Mouse (Mus musculus) urinary bladder, postnatal 14 days (tissue): ENCODE data around the gene Gm20547.

Source experiments
- DNase-seq: peaks from one replicate; pipeline ENCODE4 v3.0.0; 2021; ENCODE audit warnings: low spot score

Gm20547 gene

DNA sequence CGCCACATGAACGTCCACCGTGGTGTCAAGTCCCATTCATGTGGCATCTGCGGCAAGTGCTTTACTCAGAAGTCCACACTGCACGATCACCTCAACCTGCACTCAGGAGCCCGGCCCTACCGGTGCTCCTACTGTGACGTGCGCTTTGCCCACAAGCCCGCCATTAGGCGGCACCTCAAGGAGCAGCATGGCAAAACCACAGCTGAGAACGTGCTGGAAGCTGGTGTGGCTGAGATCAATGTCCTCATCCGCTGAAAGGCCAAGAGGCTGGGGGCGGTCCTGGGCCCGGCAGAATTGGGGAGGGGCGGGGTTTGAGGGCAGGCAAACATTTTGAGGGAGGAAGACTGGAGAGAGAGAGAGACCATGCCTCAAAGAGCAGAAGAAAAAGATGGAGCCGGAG lies 14.5 kb upstream of the Gm20547 start:
- no peak for DNase-seq

DNA sequence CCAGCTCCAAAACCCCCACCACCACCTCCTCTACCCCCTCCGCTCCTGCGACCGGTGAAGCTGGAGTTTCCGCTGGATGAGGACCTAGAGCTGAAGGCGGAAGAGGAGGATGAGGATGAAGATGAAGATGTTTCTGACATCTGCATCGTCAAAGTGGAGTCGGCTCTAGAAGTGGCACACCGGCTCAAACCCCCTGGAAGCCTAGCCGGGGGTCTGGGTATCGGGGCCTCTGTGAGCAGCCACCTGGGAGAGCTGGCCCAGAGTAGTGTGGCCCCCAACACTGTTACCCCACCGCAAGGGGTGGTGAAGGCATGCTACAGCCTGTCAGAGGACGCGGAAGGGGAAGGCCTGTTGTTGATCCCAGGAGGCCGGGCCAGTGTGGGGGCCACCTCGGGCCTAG lies 13.9 kb upstream of the Gm20547 start:
- DNase-seq = no peak

DNA sequence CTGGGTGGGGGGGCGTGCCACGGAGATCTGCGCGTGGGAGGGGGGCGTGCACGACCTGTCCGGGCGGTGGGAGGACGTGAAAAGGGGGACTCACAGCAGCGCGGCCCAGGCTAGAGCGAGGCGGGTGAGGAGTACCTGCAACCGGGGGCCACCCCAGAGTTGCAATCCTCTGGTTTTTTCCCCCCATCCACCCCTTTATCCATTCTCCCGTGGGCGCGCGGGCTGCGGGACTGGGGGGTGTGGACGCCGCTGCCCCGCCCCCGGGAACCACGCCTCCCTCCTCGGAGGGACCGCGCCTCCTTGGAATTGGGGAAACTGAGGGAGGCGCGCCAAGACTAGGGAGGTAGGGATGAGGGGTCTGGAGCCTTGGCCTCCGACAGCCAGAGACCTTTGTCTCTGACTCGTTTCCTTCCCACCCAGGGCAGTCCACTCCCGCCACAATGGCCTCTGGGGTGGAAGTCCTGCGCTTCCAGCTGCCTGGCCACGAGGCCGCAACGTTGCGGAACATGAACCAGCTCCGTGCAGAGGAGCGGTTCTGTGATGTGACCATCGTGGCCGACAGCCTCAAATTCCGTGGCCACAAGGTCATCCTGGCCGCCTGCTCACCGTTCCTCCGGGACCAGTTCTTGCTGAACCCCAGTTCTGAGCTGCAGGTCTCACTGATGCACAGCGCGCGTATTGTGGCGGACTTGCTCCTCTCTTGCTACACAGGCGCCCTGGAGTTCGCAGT lies 13.1 kb upstream of the Gm20547 start:
- DNase-seq = peak; percentile 62

DNA sequence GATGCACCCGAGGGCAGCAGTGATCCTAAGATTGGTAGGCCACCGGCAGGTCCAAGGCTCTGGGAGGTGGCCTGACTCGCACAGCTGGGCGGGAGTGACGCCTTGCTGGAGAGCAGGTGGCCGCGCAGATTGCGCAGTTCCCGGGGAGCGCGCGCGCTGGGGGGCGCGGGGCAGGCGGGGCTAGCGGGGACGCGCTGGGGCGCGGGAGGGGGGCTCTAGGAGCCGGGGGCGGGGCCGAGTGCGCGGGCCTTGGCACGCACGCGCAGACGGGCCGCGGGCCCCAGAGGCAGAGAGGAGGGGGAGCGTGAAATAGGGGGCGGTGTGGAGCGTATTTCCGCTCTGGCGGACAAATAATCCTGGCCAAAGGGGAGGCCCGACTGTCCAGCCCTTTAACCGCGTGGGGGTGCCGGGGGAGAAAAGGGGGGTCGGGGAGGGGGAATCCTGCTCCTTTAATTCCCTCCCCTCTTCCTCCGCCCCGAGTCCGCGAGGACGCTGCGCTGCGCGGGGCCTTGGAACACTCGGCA lies 12.3 kb upstream of the Gm20547 start:
- DNase-seq = peak; percentile 95

DNA sequence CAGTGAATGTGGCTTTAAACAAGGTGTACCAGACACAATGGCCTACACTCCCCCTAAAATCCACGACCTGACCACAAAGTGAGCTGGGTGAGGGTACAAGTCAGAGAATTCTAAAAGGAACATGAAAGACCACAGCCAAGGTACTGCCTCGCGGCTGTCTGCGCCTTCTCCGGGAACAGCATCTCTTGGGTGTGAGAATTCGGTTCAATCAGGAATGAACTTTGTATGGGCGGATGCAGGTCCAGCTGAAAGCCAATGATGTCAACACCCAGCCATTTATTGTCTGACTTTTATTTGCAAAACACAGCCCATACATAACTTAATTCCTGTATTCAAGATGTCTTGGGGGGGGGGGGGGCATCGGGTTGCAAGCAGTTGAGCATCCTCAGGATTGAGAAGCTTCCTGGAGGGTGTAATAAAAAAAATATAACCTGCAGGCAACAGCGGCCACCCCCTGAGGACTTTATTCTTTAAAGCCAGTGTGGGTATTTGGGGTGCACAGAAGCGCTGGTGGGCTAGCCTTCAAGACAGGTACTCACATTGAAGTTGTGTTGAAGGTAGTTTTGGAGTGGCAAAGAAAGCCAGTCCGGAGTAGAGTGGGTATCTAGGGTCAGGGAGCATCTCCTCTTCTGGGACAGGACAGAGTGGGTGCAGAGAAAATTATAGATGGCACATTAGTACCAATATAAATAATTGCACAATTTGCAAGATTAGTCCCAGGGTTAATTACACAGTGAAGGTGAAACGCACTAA lies 11.4 kb upstream of the Gm20547 start:
- no peak for DNase-seq

DNA sequence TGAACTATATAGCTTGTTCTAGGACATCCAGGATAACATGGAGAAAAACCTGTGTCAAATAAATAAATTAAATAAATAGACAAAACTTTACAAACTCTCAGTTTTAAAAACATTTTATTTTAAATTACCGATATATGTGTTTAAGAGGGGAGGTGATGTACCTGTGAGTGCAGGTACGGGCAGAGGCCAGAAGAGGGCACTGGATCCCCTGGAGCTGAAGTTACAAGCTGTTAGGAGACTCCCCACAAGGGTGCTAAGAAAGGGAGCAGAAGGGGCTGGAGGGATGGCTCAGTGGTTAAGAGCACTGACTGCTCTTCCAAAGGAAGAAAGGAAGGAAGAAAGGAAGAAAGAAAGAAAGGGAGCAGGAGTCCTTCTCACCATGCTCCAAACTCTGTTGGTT lies 9.5 kb upstream of the Gm20547 start:
- DNase-seq = no peak

DNA sequence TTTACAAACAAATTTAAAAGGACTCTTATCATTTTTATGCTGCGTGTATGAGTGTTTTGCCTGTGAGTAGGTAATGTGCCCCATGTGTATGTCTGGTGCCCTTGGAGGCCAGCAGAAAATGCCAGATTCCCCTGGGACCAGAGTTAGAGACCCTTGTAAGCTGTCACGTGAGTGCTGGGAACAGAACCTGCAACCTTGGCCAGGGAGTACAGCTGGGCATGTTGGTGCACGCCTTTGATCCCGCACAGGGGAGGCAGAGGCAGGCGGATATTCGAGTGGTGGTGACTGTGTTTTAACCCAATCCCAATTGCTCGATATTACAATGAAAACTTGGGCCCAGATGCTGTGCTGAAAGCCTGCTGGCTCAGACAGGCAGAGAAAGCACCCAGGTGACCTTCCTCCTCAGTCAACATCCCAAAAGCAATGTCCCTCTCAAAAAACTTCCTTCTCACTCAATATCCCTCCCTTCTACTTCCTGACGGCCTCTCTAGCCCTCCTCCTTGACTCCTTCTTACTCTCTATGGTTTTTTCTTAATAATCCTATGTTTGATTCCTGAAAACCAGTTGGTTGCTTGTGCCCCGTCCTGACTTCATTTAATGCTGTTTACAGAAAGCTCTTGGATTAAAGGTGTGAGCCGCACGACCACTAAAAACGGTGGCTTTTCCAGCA lies 8.4 kb upstream of the Gm20547 start:
- no peak for DNase-seq

DNA sequence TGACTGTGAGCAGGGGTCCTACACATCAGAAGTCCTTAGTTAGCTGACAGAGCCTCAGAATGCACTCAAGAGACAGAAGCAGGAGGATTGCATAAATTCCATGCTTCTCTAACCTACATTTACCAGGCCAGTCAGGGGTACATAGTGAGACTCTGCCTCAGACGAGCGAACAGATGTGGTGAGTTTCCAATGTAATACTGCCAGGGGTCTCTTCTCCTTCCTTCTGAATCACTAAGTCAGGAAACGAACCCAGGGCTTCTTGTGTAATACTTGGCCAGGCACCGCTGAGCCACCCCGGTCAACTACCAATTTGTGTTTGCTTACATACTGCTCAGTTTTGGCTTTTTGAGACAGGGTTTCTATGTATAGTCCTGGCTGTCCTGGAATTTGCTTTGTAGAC lies 6.1 kb upstream of the Gm20547 start:
- no peak for DNase-seq

DNA sequence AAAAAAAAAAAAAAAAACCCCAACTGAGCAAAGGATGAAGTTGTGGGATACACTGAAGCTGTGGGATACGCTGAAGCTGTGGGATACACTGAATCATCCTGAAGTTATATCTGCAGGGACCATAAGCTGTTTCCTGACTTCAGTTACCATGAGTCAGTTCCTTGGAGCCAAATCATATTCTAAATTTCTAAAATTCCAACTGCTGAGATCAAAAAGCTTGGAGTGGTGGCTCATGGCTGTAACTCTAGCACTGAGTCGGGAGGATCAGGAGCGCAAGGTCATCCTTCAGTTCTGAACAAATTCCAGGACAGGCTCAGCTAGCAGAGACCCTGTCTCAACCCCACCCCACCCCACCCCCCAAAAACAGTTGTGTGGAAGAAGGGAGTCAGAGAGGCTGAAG lies 3.8 kb upstream of the Gm20547 start:
- no peak for DNase-seq

DNA sequence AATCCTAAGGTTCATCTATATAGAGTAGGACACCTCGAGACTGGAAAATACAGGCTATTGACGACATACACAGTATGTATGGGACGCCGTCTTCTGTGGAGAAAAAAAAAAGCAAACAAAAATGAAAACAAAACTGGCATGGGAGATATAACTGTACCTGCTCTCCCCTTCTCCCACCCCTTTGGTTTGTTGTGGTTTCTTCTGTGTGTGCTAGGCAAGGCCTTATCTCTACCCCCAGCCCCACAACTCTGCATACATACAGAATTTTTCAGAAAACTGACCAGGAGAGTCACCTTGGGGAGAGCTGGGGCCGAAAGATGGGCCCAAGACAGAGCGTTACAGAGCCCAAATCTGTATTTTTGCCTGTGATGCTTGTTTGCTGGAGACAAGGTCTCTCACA lies 2.9 kb upstream of the Gm20547 start:
- no peak for DNase-seq

DNA sequence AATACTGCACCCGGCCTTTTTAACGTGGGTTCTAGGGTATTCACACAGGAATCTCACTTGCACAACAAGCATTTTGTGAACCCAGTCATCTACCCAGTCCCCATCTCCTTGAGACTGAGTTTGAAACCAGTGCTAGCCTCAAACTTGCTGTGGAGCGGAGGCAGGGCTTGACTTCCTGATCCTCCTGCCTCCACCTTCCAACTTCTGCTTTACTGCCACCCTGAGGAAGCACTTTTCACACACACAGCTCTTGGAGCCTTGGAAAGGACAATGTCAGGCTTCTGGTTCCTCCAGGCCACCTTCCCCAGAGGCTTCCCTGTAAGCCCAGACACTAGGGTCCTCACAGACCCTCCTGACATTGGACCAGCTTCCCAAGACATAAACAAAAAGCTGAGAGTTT lies 1.5 kb upstream of the Gm20547 start:
- DNase-seq = no peak

DNA sequence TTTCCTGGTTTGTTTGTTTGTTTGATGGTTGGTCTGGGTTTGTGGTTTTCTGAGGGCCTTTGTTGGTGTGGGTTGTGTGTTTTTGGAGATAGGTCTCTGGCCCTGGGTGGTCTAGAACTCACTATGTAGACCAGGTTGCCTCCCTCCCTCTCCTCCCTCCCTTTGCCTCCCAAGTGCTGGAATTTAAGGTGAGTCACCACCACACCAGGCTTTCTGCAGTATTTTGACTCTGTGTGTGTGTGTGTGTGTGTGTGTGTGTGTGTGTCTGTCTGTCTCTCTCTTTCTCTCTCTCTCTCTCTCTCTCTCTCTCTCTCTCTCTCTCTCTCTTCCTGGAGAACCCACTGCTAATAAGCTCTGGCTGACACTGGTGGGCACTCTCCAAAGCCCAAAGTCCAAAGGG lies 676 bp downstream of the Gm20547 start:
- no peak for DNase-seq

DNA sequence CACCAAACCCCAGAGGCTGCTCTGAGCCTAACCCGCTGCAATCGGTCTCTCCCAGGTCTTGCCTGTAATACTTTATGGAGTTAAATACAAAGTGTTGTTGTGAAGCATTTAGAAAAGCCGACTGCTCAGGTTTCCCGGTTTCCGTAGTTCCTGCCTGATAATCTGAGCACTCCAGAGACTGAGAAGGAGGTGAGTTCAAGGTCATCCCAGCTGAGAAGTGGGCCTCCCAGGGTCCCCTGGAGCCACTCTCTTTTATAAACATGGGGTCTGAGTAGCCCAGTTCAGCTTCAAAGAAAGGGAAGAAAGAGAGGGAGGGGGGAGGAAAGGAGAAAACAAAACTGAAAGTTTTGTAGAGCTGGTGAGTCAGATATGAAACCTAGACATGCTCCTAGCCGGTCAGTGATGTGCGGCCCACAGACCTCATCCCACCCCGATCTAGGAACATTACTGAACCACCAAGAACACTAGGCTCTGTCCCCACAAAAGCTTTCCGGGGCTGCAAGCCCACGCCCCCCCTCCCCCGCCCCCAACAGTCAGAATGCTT lies 2.4 kb downstream of the Gm20547 start, which contains the start of gene Zbtb12:
Gene Zbtb12, plus strand, starts transcription at position 148 of the 544 bp plus-strand sequence.
- no peak for DNase-seq

DNA sequence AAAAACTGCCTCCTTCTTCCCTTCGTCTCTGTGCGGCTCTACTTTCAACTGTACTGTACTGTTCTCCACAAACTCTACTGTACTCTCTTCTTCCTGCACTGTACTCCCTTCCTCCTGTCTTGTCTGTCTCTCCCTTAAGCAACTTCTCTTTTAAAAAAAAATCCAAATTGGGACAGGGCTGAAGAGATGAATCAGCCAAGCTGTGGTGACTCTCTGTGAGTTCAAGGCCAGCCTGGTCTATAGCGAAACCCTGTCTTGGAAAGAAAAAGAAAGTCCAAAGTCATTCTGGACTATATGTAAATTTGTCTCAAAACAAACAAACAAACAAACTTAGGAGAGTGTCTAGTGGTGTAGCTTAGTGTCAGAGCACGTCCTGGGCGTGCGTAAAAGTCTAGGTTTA lies 7.5 kb downstream of the Gm20547 start:
- DNase-seq = no peak

DNA sequence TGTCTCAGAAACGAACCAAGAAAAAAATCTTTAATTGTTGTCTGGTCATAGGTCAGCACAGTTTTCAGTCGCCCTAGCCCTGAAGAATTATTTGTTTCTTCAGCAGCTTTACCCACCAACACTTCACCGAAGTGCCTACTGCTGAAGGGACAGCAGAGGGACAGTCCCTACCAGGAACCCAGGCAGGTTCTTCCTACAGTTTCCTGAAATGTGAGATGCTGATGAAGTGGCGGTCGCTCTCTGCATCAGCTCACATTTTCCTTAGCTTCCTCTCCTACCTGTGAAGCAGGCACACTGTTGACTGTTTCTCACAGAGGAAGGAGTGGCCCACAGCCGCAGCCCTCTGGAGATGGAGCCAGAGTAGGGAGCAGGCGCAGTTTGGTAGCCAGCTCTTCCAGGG lies 15.9 kb downstream of the Gm20547 start:
- no peak for DNase-seq

DNA sequence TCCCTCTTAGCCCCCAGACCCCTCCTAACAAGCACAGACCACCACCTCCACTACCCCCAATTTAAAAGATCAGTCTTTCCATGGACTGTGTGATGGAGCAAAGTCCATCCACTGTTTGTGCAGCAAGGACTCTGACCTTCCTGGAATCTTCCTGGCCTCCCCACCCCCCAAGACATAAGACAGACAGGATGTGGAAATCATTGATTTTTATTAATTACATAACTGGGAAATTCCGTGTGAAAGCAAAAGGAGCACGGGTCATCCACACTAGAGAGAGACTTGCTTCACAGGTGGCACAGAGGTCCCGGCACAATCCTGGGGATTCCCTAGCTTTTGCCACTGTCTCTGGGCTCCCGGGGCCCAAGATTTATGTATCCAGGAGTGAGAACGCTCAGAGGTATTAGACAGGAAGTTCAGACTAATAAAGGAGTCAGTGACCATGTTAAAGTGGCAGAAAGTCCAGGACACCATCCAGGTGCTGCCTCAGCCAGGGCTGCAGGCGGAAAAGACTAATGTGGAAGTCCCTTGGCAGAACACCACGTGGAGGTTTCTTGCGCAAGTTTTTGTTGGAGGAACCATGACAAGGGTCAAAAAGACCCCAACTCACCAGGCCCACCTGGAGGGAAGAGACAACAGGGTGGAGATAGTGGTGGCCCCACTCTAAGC lies 19.3 kb downstream of the Gm20547 start, which contains the start of gene Cfb:
Gene Cfb, minus strand, starts transcription at position 103 of the 666 bp plus-strand sequence.
- no peak for DNase-seq

DNA sequence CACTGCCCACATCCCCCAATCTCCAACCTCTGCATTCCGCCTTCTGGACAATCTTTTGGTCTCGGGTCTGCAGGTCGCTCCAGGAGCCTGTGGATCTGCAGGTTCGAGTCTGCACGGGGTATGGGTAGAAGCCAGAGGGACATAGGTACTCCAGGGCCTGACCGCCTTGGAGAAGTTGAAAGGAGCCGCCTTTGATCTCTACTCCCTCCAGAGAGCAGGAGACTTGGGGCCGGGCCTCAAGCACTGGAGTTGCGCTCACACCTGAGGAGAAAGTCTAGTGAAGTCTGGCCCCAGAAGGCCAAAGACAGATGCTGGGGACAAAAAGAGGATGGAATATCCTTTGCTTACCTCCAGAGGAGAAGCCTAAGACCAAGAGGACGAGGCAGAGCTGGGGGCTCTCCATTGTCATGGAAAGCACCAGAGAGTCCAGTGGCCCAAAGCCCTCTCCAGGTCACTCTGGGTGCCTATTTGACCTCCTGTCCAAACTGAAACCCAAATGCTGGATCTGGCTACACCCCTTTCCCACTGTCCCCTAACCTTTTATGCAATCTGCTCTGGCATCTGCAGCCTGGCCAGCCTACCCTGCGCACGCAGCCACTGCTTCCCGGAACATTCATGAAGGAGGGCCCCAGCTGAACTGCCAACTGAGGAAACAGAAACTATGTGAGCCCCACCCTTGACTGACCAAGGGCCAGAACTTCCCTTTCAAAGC lies 20.0 kb downstream of the Gm20547 start:
- peak; percentile 36 for DNase-seq

DNA sequence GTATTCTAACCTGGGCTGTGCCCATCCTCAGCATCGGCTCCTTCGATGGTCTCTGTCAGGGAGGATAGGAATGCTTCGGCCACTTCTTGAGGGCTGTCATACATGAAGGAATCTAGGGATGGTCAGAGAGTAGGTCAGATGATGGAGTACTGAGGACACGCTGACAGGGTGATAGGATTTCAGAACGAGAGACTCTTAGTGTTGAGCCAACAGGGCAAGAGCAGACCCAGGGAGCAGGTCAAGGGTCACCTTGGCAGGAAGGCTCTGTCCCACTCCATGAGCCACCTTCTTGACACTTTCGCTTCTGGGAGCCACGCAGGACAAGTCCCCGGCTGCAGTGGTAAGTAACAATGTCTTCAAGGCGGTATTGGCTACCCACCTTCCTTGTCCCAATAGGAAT lies 21.3 kb downstream of the Gm20547 start:
- DNase-seq = no peak

DNA sequence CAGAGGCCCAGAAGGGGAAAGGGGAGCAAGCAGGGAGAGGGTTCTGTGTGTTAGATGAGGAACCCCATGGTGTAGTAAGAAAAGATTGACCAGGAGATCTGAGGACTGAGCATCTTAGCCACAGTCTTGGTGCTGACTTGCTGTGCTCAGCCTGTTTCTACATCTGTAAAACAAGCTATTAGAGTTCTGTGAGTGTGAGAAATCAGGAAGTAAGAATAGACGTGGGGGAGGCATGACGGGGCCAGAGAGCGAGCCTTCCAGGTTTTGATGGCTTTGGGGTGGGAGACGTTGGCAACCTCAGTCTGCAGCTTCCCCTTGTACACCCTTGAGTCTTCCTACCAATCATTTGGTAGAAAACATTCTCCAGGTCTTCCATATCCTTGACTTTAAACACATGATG lies 23.2 kb downstream of the Gm20547 start:
- DNase-seq = no peak

DNA sequence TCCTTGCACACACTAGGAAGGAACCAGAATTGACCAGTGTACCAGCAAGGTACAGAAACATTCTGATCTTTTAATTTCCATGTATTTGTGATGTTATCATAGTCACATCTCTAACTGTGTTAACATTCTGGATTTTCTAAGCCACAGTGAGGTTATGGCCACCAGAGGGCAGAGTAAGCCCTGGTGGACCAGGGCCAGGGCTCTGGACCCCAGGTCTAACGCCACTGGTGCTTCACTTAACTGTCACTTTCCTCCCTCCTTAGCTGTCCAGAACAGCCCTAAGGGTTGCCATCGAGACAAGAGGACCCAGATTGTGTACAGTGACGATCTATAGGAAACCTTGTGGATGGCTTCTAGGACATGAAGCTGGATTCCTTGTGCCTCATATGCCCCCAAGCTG lies 26.0 kb downstream of the Gm20547 start:
- peak; percentile 63 for DNase-seq

DNA sequence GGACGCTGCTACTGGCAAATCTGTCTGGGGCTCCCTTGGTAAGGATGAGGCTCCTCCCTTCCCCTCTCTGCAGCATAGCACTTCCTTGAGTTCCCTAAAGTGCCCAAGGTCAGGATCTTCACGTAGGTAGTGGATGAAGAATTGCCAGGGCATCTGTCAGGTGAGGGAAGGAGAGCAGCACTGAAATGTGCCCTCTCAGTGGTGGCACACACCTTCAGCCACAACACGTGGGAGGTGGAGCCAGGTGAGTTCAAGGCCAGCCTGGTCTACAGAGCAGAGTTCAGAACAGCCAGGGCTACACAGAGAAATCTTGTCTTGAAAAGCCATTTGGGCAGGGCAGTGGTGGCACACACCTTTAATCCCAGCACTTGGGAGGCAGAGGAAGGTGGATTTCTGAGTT lies 27.1 kb downstream of the Gm20547 start:
- DNase-seq = no peak
